Mouse (Mus musculus): ENCODE measurements at regions not wholly inside any gene's neighbourhood (a gene's known extent, or its start where the extent isn't known, plus 50 kb on each side); places are given as distances from the start of the nearest gene placed in this dataset.

- Histone ChIP-seq H3K4me3 (ENCODE audit: control insufficient read depth, insufficient read depth, low read length) (no peak overlapping the region), H3K36me3 (ENCODE audit: control insufficient read depth, insufficient read depth, low read length) (no peaks in the 10 kb centered on the region), H3K27me3 (ENCODE audit: control insufficient read depth, insufficient read depth, low read length) (no peaks in the 10 kb centered on the region), H3K4me1 (replicated peaks; ENCODE audit: control insufficient read depth, insufficient read depth, low read length) (no peaks in the 10 kb centered on the region), H3K27ac (ENCODE audit: control insufficient read depth, insufficient read depth, low read length) (no peak overlapping the region)
- TF ChIP-seq CTCF (IDR thresholded peaks at IDR 0.05; ENCODE audit: borderline replicate concordance, control insufficient read depth, extremely low read depth, insufficient read depth, low read length, poor library complexity), result no peak
- TF ChIP-seq POLR2A (IDR thresholded peaks at IDR 0.05; ENCODE audit: control insufficient read depth, extremely low read depth, insufficient read depth, low read length, poor library complexity), result no peak
- no peak for DNase-seq
- 95% methylated on average over 3 of the region's 3 CpGs for WGBS
Measured at GRCm38 (mm10) chr9:115799330-115799729, 109.9 kb upstream of the Gadl1 start.

- no peak overlapping the region for H3K4me3 ChIP-seq (ENCODE audit: control insufficient read depth, insufficient read depth, low read length)
- 80% methylated on average over 6 of the region's 6 CpGs for WGBS
- H3K27ac ChIP-seq (ENCODE audit: control insufficient read depth, insufficient read depth, low read length), result no peak overlapping the region
- H3K36me3 ChIP-seq (ENCODE audit: control insufficient read depth, insufficient read depth, low read length), result no peaks in the 10 kb centered on the region
- no peaks in the 10 kb centered on the region for H3K27me3 ChIP-seq (ENCODE audit: control insufficient read depth, insufficient read depth, low read length)
- no peak for TF ChIP-seq POLR2A (IDR thresholded peaks at IDR 0.05; ENCODE audit: control insufficient read depth, extremely low read depth, insufficient read depth, low read length, poor library complexity)
- TF ChIP-seq CTCF (IDR thresholded peaks at IDR 0.05; ENCODE audit: borderline replicate concordance, control insufficient read depth, extremely low read depth, insufficient read depth, low read length, poor library complexity), result no peak
- H3K4me1 ChIP-seq (replicated peaks; ENCODE audit: control insufficient read depth, insufficient read depth, low read length), result no peaks in the 10 kb centered on the region
- no peak for DNase-seq
Measured at GRCm38 (mm10) chr9:115800624-115801023, 108.6 kb upstream of the Gadl1 start.

GRCm38 (mm10) chr9:115803071-115803470, 106.2 kb upstream of the Gadl1 start:
- 0 out of 2 replicates have a peak, but pooled peaks cover 2% of the 10 kb centered on the region for H3K4me1 ChIP-seq (replicated peaks; ENCODE audit: control insufficient read depth, insufficient read depth, low read length)
- H3K4me3 ChIP-seq (ENCODE audit: control insufficient read depth, insufficient read depth, low read length), result no peak overlapping the region
- H3K36me3 ChIP-seq (ENCODE audit: control insufficient read depth, insufficient read depth, low read length), result no peaks in the 10 kb centered on the region
- WGBS, result 94% methylated on average over 3 of the region's 3 CpGs
- H3K27me3 ChIP-seq (ENCODE audit: control insufficient read depth, insufficient read depth, low read length), result no peaks in the 10 kb centered on the region; the same call in 1 of the 2 replicates
- TF ChIP-seq POLR2A (IDR thresholded peaks at IDR 0.05; ENCODE audit: control insufficient read depth, extremely low read depth, insufficient read depth, low read length, poor library complexity), result no peak
- TF ChIP-seq CTCF (IDR thresholded peaks at IDR 0.05; ENCODE audit: borderline replicate concordance, control insufficient read depth, extremely low read depth, insufficient read depth, low read length, poor library complexity), result no peak
- no peak overlapping the region for H3K27ac ChIP-seq (ENCODE audit: control insufficient read depth, insufficient read depth, low read length)
- no peak for DNase-seq

GRCm38 (mm10) chr9:115805224-115805623, 104.0 kb upstream of the Gadl1 start:
- Histone ChIP-seq H3K27me3 (ENCODE audit: control insufficient read depth, insufficient read depth, low read length) (no peaks in the 10 kb centered on the region; the same call in 1 of the 2 replicates), H3K27ac (ENCODE audit: control insufficient read depth, insufficient read depth, low read length) (no peak overlapping the region), H3K4me1 (replicated peaks; ENCODE audit: control insufficient read depth, insufficient read depth, low read length) (0 out of 2 replicates have a peak, but pooled peaks cover 2% of the 10 kb centered on the region), H3K36me3 (ENCODE audit: control insufficient read depth, insufficient read depth, low read length) (no peaks in the 10 kb centered on the region), H3K4me3 (ENCODE audit: control insufficient read depth, insufficient read depth, low read length) (no peak overlapping the region)
- TF ChIP-seq CTCF (IDR thresholded peaks at IDR 0.05; ENCODE audit: borderline replicate concordance, control insufficient read depth, extremely low read depth, insufficient read depth, low read length, poor library complexity), result no peak
- no peak for TF ChIP-seq POLR2A (IDR thresholded peaks at IDR 0.05; ENCODE audit: control insufficient read depth, extremely low read depth, insufficient read depth, low read length, poor library complexity)
- no peak for DNase-seq
- WGBS, result 54% methylated on average over 4 of the region's 4 CpGs

- WGBS, result 84% methylated on average over 10 of the region's 10 CpGs
- TF ChIP-seq POLR2A (IDR thresholded peaks at IDR 0.05; ENCODE audit: control insufficient read depth, extremely low read depth, insufficient read depth, low read length, poor library complexity) (no peak), CTCF (IDR thresholded peaks at IDR 0.05; ENCODE audit: borderline replicate concordance, control insufficient read depth, extremely low read depth, insufficient read depth, low read length, poor library complexity) (no peak)
- no peak for DNase-seq
- Histone ChIP-seq H3K4me3 (ENCODE audit: control insufficient read depth, insufficient read depth, low read length) (no peak overlapping the region), H3K27ac (ENCODE audit: control insufficient read depth, insufficient read depth, low read length) (no peak overlapping the region), H3K27me3 (ENCODE audit: control insufficient read depth, insufficient read depth, low read length) (no peaks in the 10 kb centered on the region; the same call in 1 of the 2 replicates), H3K4me1 (replicated peaks; ENCODE audit: control insufficient read depth, insufficient read depth, low read length) (0 out of 2 replicates have a peak, but pooled peaks cover 2% of the 10 kb centered on the region), H3K36me3 (ENCODE audit: control insufficient read depth, insufficient read depth, low read length) (no peaks in the 10 kb centered on the region)
Measured at GRCm38 (mm10) chr9:115806018-115806702, 103.1 kb upstream of the Gadl1 start.

- DNase-seq, result no peak
- WGBS, result 84% methylated on average over 5 of the region's 5 CpGs
- TF ChIP-seq CTCF (IDR thresholded peaks at IDR 0.05; ENCODE audit: borderline replicate concordance, control insufficient read depth, extremely low read depth, insufficient read depth, low read length, poor library complexity) (no peak), POLR2A (IDR thresholded peaks at IDR 0.05; ENCODE audit: control insufficient read depth, extremely low read depth, insufficient read depth, low read length, poor library complexity) (no peak)
Measured at GRCm38 (mm10) chr9:115840186-115840585, 69.1 kb upstream of the Gadl1 start.

More at GRCm38 (mm10) chr9:115840186-115840585, 69.1 kb upstream of the Gadl1 start:
- Histone ChIP-seq H3K4me1 (replicated peaks; ENCODE audit: control insufficient read depth, insufficient read depth, low read length) (no peaks in the 10 kb centered on the region), H3K4me3 (ENCODE audit: control insufficient read depth, insufficient read depth, low read length) (no peak overlapping the region), H3K27me3 (ENCODE audit: control insufficient read depth, insufficient read depth, low read length) (no peaks in the 10 kb centered on the region), H3K27ac (ENCODE audit: control insufficient read depth, insufficient read depth, low read length) (no peak overlapping the region), H3K36me3 (ENCODE audit: control insufficient read depth, insufficient read depth, low read length) (no peaks in the 10 kb centered on the region)
